Mouse (Mus musculus) embryonic facial prominence, embryonic 11.5 days (tissue): Measurements from ENCODE around the gene 1110065P20Rik. TPM values are rescaled to one million over a fixed set of nuclear protein-coding genes. Genes with fewer than 3 reads are reported as not detected.

Experiments used
- polyA plus RNA-seq: library from polyadenylated mRNA; unstranded; fragments of >200 nt; fragmentation: Nextera tagmentation; extraction: Ambion mirVana; gene quantifications from 2 replicates; pipeline ENCODE4 v1.2.1, GENCODE M21; 2014

1110065P20Rik gene
- polyA plus RNA-seq, 1 experiment from 2014 or later, result 39.8 TPM

Other genes with a start within 250 kb of the 1110065P20Rik start
- gene 3100002H09Rik, start 240.4 kb downstream of the 1110065P20Rik start, polyA plus RNA-seq, result not detected in 2 replicates
- gene Pou3f1, start 194.4 kb downstream of the 1110065P20Rik start, polyA plus RNA-seq, result 2.1 and 3.4 TPM in 2 replicates
- gene Utp11, start 157.6 kb downstream of the 1110065P20Rik start, polyA plus RNA-seq, result 77.1 and 90.3 TPM in 2 replicates
- 9.7 and 10.7 TPM in 2 replicates for gene Fhl3, start 150.5 kb downstream of the 1110065P20Rik start, polyA plus RNA-seq
- gene Sf3a3, start 136.4 kb downstream of the 1110065P20Rik start, polyA plus RNA-seq, result 236 and 240 TPM in 2 replicates
- 26.2 and 28.2 TPM in 2 replicates for gene Inpp5b, start 109.3 kb downstream of the 1110065P20Rik start, polyA plus RNA-seq
- 12.3 and 12.6 TPM in 2 replicates for gene Mtf1, start 49.1 kb downstream of the 1110065P20Rik start, polyA plus RNA-seq
- gene Yrdc, start 517 bp downstream of the 1110065P20Rik start, polyA plus RNA-seq, result 39.9 and 41.0 TPM in 2 replicates
- 1.9 and 2.4 TPM in 2 replicates for gene Maneal, start 11.0 kb upstream of the 1110065P20Rik start, polyA plus RNA-seq
- gene Epha10, start 29.7 kb upstream of the 1110065P20Rik start, polyA plus RNA-seq, result 0.55 and 0.68 TPM in 2 replicates
- gene 9930104L06Rik, start 85.9 kb upstream of the 1110065P20Rik start, polyA plus RNA-seq, result 3.8 and 5.5 TPM in 2 replicates
- 191 and 200 TPM in 2 replicates for gene Cdca8, start 88.1 kb upstream of the 1110065P20Rik start, polyA plus RNA-seq
- 8.0 and 11.0 TPM in 2 replicates for gene Rspo1, start 135.2 kb upstream of the 1110065P20Rik start, polyA plus RNA-seq
- 94.4 and 99.3 TPM in 2 replicates for gene Gnl2, start 165.4 kb upstream of the 1110065P20Rik start, polyA plus RNA-seq
- 0.22 and 0.35 TPM in 2 replicates for gene Dnali1, start 214.5 kb upstream of the 1110065P20Rik start, polyA plus RNA-seq
- gene Snip1, start 215.5 kb upstream of the 1110065P20Rik start, polyA plus RNA-seq, result 43.1 and 45.3 TPM in 2 replicates
- 103 and 104 TPM in 2 replicates for gene Meaf6, start 233.9 kb upstream of the 1110065P20Rik start, polyA plus RNA-seq